Mouse (Mus musculus): Measurements from ENCODE around the gene Il1rl1.

Gene Il1rl1

DNA sequence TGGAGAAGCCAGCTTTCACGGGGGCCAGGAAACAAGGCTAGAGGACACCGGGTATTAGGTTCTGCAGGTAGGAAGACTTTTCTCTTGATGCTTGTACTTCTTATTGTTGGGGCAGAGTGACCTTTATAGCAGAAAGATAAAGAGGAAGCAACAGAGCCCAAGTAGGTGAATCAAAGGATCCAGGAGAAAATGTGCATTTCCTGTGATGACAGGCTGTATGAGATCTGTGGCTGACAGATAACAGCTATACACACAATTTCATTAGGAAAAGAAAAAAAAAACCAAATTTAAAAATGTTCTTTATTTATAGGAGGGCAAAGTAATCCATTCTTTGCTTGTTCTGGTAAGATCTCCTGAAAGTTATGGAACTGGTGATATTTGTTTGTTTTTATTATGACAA lies 8.0 kb downstream of the Il1rl1 start:
- DNase-seq (ENCODE audit: extremely low spot score, low read depth, low spot score): no peak

DNA sequence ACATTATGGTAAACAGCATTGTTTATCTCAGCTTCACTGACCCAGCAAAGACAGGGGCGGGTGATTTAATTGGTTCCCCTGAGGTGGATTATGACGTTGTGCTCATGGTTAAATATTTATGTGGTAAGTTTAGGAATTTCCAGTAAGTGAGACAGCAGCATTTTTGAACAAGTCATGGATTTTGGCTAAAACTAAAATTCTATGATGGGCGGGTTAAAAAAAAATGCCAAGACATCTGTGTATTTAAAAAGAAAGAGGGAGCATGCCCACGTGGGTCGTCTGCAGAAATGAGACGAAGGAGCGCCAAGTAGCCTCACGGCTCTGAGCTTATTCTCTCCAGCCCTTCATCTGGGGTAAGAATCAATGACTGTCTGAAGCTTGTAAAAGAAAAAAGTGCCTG lies 10.1 kb downstream of the Il1rl1 start:
- DNase-seq (ENCODE audit: extremely low spot score, low read depth, low spot score): no peak

DNA sequence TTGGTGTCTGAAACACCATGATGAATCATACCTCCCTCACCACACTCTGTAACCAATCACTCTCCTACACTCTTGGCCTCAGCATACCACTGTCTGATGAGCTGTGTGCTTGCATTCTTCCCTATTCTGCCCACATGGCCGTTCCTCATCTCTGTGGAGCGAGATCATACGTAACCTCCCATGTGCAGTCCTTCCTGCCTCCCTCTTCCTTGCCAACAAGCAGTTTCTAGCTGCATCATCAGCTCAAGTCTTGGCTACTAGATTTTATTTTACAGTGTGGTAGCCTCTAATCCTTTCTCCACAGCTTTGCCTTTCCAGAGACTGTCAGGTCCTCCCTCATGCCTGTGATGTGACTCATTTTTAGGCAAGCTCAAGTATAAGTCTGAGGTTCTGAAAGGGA lies 15.4 kb downstream of the Il1rl1 start:
- DNase-seq (ENCODE audit: extremely low spot score, low read depth, low spot score): no peak

DNA sequence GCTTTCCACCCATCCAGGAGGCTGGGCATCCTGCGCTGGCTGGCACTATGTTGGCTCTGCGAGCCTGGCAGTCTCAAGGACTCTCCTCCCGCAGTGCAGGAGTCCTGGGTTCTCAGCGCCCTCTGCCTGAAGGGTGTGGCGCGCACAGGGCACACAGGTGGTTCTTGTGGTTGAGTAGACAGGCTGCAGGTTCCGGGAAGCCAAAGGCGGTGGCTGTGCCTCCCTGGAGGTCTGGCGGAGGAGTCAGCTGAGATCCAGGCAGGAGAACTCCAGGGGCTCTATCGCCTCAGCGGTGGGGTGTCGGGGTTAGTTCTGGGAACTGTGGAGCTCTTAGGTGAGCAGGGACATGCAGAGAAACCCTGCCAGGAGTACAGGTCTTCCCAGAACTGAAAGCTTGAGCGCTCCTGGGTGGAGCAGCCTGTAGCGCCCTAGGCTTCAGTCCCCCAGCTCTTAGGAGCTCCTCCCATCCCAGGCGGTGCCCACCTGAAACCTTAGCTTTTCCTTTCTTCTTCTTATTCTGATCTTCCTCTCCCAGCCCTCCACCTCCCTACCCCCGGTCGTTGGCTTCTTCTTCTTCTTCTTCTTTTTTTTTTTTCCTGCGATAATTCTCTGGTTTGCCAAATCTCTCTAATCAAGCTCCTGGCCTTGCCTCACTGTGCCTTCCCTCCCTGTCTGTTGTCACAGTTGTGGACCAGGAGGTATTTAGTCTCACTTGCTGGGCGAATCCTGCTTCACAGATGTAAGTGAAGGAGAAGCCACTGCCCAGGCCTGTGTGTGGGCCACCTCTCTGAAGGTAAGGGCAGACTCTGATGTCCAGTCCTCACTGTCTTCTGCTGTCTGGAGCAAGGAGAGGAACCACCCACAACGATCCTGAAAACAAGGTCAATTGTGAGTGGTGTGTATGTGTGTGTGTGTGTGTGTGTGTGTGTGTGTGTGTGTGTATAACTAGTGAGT lies 36.4 kb downstream of the Il1rl1 start, which contains the start of gene Il18r1:
Gene Il18r1 (plus strand): TSS at position 76 of the 954 bp plus-strand sequence.
- DNase-seq (ENCODE audit: extremely low spot score, low read depth, low spot score): no peak

DNA sequence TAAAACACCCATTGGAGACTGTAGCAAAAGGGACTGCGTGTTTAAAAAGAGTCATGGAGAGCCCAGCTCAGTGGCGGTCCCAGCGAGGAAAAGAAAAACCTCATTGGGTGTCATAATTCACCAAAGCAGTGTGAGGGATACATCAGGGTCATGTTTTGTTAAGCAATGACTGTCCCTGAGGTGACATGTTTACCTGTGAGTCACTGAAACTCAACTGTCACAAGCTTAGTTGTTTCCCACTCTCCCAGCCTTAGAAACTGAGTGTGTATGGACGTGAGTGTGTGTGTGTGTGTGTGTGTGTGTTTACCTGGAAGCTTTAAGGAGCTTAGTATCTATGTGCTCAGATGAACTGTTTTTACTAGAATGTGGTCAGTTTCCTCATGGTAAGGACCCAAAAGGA lies 37.9 kb downstream of the Il1rl1 start:
- no peak for DNase-seq (ENCODE audit: extremely low spot score, low read depth, low spot score)

DNA sequence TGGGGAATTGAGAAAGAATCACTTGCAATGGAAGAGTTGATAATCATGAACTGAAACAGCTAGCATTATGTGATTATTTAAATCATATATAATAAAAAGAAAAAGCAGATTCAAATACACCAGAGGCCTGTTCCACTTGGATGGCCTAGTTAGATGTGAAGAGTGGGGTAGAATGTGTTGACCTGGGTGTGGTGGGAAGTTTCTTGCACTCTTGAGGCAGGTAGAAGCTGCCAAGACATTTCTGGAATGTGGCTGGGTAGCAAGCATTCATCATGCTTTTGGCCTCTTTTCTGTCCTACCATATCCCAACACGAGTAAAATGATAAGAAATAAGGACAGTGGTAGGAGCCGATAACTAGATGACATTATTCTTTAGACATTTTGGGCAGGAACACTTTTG lies 39.4 kb downstream of the Il1rl1 start:
- DNase-seq (ENCODE audit: extremely low spot score, low read depth, low spot score): no peak

DNA sequence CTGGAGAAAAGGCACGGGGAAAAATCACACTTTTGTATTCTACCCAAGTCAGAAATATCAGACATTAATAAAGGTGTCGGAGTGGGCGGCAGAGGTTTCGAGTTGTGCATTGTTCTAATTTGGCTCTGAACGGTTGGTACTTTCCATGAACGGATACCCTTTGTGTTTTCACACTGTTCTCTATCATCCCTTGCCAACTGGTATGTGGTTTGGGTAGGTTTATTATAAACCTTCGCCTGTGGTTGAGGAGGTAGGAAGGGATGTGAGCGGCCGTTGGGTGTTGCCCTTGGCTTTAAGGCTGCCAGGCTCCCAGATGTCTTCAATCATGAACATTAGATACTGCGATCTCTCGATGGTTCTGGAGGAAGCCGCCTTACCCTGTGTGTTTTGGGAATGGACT lies 40.5 kb downstream of the Il1rl1 start:
- no peak for DNase-seq (ENCODE audit: extremely low spot score, low read depth, low spot score)

DNA sequence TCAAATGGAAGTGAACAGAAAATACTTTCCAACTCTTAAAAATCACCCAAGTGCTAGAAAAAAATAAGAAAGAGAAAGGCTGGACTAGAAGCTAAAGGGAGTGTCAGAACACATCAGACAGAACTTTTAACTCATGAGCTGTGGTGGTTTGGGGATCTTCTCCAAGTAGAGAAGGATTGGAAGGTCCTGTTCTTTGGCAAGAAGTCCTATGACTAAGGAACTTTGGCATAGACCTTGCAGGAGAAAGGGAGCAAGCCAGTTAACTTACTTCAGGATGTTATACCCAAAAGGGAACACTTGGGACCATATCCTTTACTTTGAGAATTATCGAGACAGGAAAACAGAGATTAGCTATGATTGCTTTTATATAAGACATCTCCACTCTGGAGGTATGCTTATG lies 43.0 kb downstream of the Il1rl1 start:
- no peak for DNase-seq (ENCODE audit: extremely low spot score, low read depth, low spot score)

DNA sequence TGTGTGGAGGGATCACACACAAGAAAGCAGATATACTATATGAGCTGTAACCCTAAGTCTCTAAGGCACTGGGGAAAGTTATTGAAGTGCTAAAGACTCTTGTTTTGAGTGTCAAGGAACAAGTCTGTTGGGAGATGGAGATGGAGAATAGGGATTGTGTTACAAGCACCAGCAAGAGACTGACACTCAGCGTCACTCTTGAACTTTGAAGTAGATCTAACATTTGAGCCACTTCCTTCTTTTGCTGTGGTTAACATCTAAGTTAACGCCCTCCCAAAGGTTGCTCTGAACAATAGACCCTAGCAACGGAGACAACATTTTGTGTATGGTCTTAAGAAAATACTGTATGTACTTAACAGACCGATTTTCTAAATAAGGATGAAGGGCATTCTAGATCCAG lies 44.3 kb downstream of the Il1rl1 start:
- no peak for DNase-seq (ENCODE audit: extremely low spot score, low read depth, low spot score)

DNA sequence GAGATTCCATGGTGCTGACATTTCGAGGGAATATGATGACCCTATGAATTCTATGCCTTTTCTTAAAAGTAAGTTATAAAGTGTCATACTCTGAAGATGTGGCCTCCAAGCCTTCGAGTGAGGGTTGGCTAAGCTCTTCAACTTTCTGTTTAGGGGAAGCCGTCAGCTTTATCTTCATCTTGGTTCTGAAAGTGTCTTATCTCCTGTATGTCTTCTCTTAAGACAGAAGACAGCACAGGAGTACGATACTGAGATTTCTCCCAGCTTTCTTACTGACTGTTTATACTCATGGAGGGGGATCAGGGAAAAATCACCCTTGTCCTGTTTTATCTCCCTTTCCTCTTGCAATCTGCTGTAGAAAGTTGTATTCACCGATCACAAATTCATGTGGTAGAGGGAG lies 45.0 kb downstream of the Il1rl1 start:
- DNase-seq (ENCODE audit: extremely low spot score, low read depth, low spot score): no peak

DNA sequence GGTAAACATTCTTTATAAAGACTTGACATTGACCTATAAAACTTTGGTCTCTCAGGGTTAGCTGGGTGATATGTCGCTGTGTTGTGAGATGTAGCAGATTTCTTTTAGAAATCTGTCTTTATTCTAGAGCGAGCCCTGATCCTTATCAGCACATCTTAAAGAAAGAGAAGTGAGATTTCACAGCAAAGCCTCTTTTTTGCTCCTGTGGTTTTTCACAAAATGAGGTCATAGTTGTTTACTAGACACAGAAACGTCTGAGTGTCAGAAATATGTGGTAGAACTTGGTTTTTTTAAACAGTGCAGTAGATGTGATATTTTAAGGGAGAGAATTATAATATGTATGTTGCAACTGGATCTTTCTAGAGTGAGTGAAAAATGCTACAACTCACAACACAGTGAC lies 46.3 kb downstream of the Il1rl1 start:
- DNase-seq (ENCODE audit: extremely low spot score, low read depth, low spot score): no peak

DNA sequence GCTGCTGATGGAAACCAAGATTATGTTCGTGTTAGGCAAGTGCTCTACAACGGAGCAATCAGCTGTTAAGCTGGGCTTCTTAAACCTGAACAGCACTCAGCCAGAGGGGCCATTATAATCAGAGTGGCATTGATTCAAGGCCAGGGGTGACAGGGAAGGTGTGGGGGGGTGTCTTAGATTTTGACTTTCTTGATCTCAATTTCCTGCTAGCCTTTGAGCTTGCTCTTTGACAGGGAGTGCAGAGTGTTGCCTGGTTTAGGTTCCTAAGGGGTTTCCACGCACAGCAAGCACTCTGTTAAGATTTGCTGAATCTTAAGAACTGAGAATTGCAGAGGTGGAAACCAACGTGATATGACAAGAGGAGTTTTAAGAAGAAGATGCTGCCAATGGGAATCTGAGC lies 47.4 kb downstream of the Il1rl1 start:
- no peak for DNase-seq (ENCODE audit: extremely low spot score, low read depth, low spot score)

DNA sequence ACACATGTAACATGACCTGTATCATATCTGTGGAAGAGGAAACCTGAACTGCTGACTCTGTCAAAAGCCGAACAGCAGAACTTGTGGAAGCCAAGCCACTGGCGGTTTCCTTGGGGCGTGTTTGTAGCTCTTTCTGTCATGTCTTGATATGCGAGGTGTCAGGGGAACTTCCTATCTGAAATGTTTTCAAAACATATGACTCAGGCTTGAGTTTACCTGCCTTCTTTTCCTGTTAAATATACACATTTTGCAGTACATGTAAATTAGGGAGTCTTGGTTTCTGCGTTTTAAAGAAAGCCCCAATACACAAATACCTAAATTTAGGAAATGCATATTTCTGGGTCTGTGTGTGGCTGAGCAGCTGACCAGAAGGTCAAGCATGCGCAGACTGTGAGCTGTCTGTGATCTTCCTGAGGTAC lies 50.1 kb downstream of the Il1rl1 start:
- DNase-seq (ENCODE audit: extremely low spot score, low read depth, low spot score): no peak

DNA sequence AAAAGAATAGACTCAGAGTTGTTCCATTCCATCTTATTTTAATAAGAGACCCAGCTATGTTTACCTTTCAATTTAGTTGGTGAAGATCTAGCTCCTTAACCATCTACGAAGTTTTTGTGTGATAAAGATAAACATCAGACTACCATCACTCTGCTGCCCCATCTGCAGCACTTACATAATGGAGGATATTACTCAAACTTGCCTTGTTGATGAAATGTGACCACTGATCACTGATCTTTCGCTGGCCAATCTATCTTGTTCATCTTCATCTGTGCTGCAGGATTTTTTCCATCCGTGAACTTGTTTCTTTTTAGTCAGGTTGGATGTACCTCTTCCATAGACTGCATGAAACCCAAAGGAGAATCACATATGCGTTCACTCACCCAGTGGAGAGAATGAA lies 65.2 kb downstream of the Il1rl1 start:
- DNase-seq (ENCODE audit: extremely low spot score, low read depth, low spot score): no peak

DNA sequence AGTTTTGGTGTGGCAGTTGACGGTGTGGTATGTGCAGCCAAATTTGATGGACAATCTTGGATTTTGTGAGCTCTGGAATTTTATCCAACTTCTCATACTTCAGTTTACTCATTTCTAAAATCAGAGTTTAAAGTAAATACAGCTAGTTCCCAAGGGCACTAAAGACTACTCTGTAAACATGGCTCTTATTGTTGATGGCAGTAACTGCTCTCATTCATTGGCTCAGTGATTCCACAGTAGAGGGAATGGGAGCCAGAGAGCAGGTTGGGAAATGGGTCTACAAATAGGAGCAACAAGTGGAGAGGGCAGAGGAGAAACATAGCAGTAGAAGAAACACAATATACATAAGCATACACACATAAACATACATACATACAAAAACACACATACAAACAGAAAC lies 70.3 kb downstream of the Il1rl1 start:
- no peak for DNase-seq (ENCODE audit: extremely low spot score, low read depth, low spot score)

DNA sequence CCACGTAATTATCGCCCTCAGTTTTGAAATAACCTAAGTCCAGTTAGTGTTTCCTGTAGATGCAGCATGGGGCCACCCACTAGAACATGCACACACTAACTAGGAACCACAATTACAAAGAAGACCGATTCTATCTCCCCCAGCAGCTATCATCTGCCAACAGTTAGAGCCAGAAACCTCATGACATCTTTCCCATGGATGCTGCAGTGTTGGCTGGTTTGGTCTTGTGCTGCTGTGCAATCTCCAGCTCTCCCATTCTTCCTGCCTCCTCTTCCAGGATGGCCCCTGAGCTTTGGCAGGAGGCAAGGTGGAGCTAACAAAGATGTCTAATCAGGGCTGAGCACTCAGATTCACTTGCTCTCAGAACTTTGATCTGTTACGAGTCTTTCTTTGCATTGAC lies 71.8 kb downstream of the Il1rl1 start:
- no peak for DNase-seq (ENCODE audit: extremely low spot score, low read depth, low spot score)

DNA sequence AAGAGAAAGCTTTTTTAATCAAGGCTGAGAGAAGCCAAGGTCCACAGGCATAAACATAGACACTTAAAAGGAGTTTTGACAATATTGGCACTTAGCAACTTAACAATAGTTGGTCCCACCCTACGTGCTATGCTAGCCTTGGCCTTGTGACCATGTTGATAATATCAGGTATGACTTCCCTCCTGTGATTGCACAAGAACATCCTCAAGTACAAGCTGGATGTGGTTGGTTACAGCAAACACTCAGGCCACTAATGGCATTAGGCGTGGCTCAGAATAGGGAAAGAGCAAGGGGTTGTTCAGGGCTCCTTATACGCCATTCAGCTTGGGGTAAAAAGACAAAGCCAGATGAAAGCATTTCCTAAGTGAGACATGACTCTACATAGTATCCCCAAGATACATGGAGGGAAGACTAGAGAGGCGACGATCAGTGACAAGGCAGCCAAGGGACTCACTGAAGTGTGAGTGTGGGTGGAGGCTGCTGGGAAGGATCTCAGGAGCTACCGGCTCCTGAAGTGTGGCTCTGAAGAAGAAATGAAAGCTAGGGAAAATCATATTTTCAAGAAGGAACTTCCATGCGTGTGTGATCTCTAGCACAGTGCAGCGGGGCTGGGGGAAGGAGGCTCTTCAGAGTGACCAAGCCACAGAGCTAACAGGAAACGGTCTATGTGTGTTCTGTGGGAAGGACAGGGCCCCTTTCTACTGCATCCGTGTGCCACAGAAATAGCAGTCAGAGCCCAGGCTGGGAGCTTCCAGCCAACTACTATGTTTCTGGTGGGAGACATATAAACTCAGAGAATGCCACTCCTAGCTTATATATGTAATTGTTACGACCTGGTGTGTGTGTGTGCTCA lies 72.4 kb downstream of the Il1rl1 start:
- no peak for DNase-seq (ENCODE audit: extremely low spot score, low read depth, low spot score)

DNA sequence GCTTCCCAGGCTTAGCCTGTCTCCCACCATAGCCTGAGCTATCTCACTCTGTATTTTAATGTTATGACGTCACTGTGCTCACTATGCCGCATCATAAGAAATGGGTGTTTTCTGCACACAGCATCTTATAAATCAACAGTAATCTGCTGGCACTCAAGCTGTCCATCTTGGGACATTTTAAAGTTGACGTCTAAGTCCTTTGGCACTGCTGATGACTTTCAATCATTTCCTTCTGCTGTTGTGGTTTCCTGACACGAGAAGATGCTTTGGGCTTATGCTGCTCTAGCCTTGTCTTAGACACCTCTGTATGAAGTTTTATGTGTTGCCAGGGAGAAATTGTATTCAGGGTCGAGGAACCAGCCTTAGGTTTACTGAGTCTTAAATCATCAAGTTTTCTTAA lies 75.2 kb downstream of the Il1rl1 start:
- DNase-seq (ENCODE audit: extremely low spot score, low read depth, low spot score): no peak

Measured in hindlimb bud, embryonic 11.5 days (tissue).